Mouse (Mus musculus) heart, postnatal 0 days (tissue): ENCODE measurements around the gene Suclg1. TPM values are rescaled to one million over a fixed set of nuclear protein-coding genes. Genes with fewer than 3 reads are reported as not detected.
A peak's percentile ranks its signal among the peaks of the same experiment; 100 is the strongest.

Experiments used
- ATAC-seq: fragments of 200-750 bp; cut with Nextera tagmentation; 2 replicates; pipeline ENCODE4 v1.8.0; 2017; ENCODE audit warnings: low read depth, moderate number of reproducible peaks, moderate library complexity; ENCODE audit not compliant: insufficient read depth
- DNase-seq: peaks from one replicate; pipeline ENCODE4 v3.0.0-alpha.2; 2016; ENCODE audit warnings: low spot score
- H3K27ac ChIP-seq: fragments of 300-500 bp; sonication (generic); 2 replicates; pipeline ENCODE4 v1.5.1; 2014; ENCODE audit warnings: low read depth, mild to moderate bottlenecking
- H3K27me3 ChIP-seq: fragments of 300-500 bp; sonication (generic); 2 replicates; pipeline ENCODE4 v1.6.1; 2014; ENCODE audit warnings: low read length, mixed read lengths; ENCODE audit not compliant: control insufficient read depth, insufficient read depth
- H3K36me3 ChIP-seq: fragments of 300-500 bp; sonication (generic); replicated peaks from 2 replicates; pipeline ENCODE4 v1.6.1; 2014; ENCODE audit warnings: low read length, mixed read lengths; ENCODE audit not compliant: control insufficient read depth, insufficient read depth
- H3K4me1 ChIP-seq: fragments of 300-500 bp; sonication (generic); 2 replicates; pipeline ENCODE4 v1.6.1; 2014; ENCODE audit warnings: antibody characterized with exemption; ENCODE audit not compliant: control insufficient read depth, insufficient read depth
- H3K4me2 ChIP-seq: fragments of 300-500 bp; sonication (generic); 2 replicates; pipeline ENCODE4 v1.6.1; 2014; ENCODE audit warnings: low read depth, mild to moderate bottlenecking, low read length, moderate library complexity
- H3K4me3 ChIP-seq: fragments of 300-500 bp; sonication (generic); 2 replicates; pipeline ENCODE4 v1.5.1; 2014; ENCODE audit warnings: low read depth, low read length
- H3K9ac ChIP-seq: fragments of 300-500 bp; sonication (generic); replicated peaks from 2 replicates; pipeline ENCODE4 v1.6.1; 2014; ENCODE audit warnings: low read depth, low read length, mixed read lengths
- H3K9me3 ChIP-seq: fragments of 300-500 bp; sonication (generic); replicated peaks from 2 replicates; pipeline ENCODE4 v1.6.1; 2016; ENCODE audit warnings: low read length; ENCODE audit not compliant: control insufficient read depth
- CTCF ChIP-seq: IDR thresholded peaks from 2 replicates; pipeline ENCODE4 v1.5.1; 2016; ENCODE audit warnings: antibody characterized with exemption, control low read depth, low read depth
- EP300 ChIP-seq: IDR thresholded peaks from 2 replicates; pipeline ENCODE4 v1.6.1; 2016; ENCODE audit warnings: antibody characterized with exemption, low read depth
- WGBS: fragments of 180-500 bp; shearing (Covaris S2); extraction: QIAGEN DNeasy Blood & Tissue Kit; methylation state at CpG from one replicate; pipeline ENCODE4 v1.1.7; 2014; 5-methylcytosine and 5-hydroxymethylcytosine counted together
- polyA plus RNA-seq: library from polyadenylated mRNA; unstranded; fragments of >200 nt; fragmentation: Nextera tagmentation; extraction: Ambion mirVana; gene quantifications from 2 replicates; pipeline ENCODE4 v1.2.1, GENCODE M21; 2015
- total RNA-seq: library from RNA; depleted of rRNA; stranded (reverse); fragments of >200 nt; gene quantifications from 2 replicates; pipeline ENCODE4 v1.2.3, GENCODE M21; 2014; ENCODE audit warnings: low replicate concordance

Gene Suclg1
- total and polyA plus RNA-seq, 2 experiments from 2014 or later = 219 to 554 TPM

GRCm38 (mm10) chr6:73228408-73228807 lies 19.8 kb upstream of the Suclg1 start:
- no peaks in the 10 kb centered on the region for H3K9me3 ChIP-seq
- H3K4me3 ChIP-seq = no peak overlapping the region
- no peak for TF ChIP-seq EP300
- no peak for TF ChIP-seq CTCF
- no peak overlapping the region for H3K4me2 ChIP-seq
- H3K9ac ChIP-seq = no peak overlapping the region
- H3K4me1 ChIP-seq = no peaks in the 10 kb centered on the region
- peak; percentile 45 for DNase-seq
- 23% methylated on average over 4 of the region's 4 CpGs for WGBS
- ATAC-seq = peak; percentile 56
- no peaks in the 10 kb centered on the region for H3K36me3 ChIP-seq
- no peaks in the 10 kb centered on the region for H3K27me3 ChIP-seq
- H3K27ac ChIP-seq = 0 out of 2 replicates have a peak overlapping the region, but pooled peaks have one; percentile 15

DNA sequence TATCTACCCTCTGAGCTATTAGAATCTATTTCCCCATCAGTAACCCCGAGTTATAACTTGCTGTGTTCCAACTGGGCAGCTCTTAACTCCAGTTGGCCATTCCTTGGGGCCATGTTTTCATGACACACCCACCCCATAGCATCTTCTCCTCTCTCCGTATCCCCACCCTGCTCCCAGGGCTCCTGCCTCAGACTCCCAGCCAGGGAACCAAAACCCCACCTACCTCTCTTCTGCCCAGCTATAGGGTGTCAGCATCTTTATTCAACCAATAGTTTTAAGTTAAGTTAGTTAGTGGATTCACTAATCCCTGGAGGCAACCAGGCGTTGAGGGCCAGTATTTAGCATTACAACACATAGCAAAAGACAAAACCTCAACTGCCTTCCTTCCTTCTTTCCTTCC lies 19.3 kb upstream of the Suclg1 start:
- Histone ChIP-seq H3K4me2 (no peak overlapping the region), H3K9me3 (no peaks in the 10 kb centered on the region), H3K27me3 (no peaks in the 10 kb centered on the region), H3K36me3 (no peaks in the 10 kb centered on the region), H3K4me3 (no peak overlapping the region), H3K27ac (0 out of 2 replicates have a peak overlapping the region, but pooled peaks have one; percentile 15), H3K4me1 (no peaks in the 10 kb centered on the region), H3K9ac (no peak overlapping the region)
- TF ChIP-seq CTCF (no peak), EP300 (no peak)
- ATAC-seq = no peak
- no peak for DNase-seq
- 64% methylated on average over 3 of the region's 3 CpGs for WGBS

GRCm38 (mm10) chr6:73232152-73232584 lies 16.0 kb upstream of the Suclg1 start:
- no peaks in the 10 kb centered on the region for H3K36me3 ChIP-seq
- H3K4me2 ChIP-seq = no peak overlapping the region
- no peak overlapping the region for H3K27ac ChIP-seq
- ATAC-seq = 0 out of 2 replicates have a peak, but pooled peaks have one; percentile 22
- TF ChIP-seq EP300 (no peak), CTCF (no peak)
- no peaks in the 10 kb centered on the region for H3K4me1 ChIP-seq
- DNase-seq = no peak
- H3K9me3 ChIP-seq = 0 out of 2 replicates have a peak, but pooled peaks cover 4% of the 10 kb centered on the region
- 77% methylated on average over 12 of the region's 12 CpGs for WGBS
- no peaks in the 10 kb centered on the region for H3K27me3 ChIP-seq
- no peak overlapping the region for H3K4me3 ChIP-seq
- H3K9ac ChIP-seq = no peak overlapping the region

GRCm38 (mm10) chr6:73233202-73233726 lies 14.9 kb upstream of the Suclg1 start:
- peaks cover 11% of the 10 kb centered on the region; the same call in 1 of the 2 replicates for H3K9me3 ChIP-seq
- ATAC-seq (no peak), DNase-seq (no peak)
- H3K4me1 ChIP-seq = no peaks in the 10 kb centered on the region
- H3K9ac ChIP-seq = no peak overlapping the region
- H3K27me3 ChIP-seq = no peaks in the 10 kb centered on the region
- no peak overlapping the region for H3K4me3 ChIP-seq
- no peak overlapping the region for H3K4me2 ChIP-seq
- H3K27ac ChIP-seq = no peak overlapping the region
- TF ChIP-seq CTCF = no peak
- no peaks in the 10 kb centered on the region for H3K36me3 ChIP-seq
- 90% methylated on average over 6 of the region's 6 CpGs for WGBS

- no peak overlapping the region for H3K9ac ChIP-seq
- no peaks in the 10 kb centered on the region for H3K36me3 ChIP-seq
- no peak for ATAC-seq
- H3K4me1 ChIP-seq = no peaks in the 10 kb centered on the region
- H3K27ac ChIP-seq = no peak overlapping the region
- peaks cover 11% of the 10 kb centered on the region; the same call in 1 of the 2 replicates for H3K9me3 ChIP-seq
- DNase-seq = no peak
- no peak for TF ChIP-seq EP300
- no peak for TF ChIP-seq CTCF
- H3K4me3 ChIP-seq = no peak overlapping the region
- H3K27me3 ChIP-seq = no peaks in the 10 kb centered on the region
- WGBS = 71% methylated on average over 6 of the region's 6 CpGs
- H3K4me2 ChIP-seq = no peak overlapping the region
These were observed 13.8 kb upstream of the Suclg1 start for GRCm38 (mm10) chr6:73234302-73234900.
